Mouse (Mus musculus) lung, postnatal 25 days (tissue): ENCODE measurements around the gene Olfr1018.

ENCODE experiments used
- DNase-seq: peaks from one replicate; pipeline ENCODE4 v3.0.0; 2022; ENCODE audit warnings: low spot score

Olfr1018 gene

DNA sequence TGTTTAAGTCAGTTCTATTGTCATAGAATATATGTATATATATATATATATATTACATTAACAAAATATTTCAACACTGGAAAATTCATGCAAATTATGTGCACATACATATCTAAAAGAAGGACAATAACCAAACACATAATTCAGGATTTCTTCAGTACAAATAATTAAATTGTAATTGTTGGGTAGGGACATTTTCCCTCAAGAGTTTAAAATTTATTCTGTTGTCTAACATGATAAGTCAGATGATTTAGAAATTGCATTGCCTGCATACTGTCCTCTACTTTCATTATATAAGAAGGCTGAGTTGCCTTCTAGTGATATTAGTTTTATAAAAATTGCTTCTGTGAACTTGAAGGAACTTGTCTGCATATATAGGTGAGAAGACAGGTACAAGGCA, at the start of gene Olfr1018:
Gene Olfr1018, plus strand, starts transcription at position 301 of the 400 bp plus-strand sequence.
- no peak for DNase-seq

DNA sequence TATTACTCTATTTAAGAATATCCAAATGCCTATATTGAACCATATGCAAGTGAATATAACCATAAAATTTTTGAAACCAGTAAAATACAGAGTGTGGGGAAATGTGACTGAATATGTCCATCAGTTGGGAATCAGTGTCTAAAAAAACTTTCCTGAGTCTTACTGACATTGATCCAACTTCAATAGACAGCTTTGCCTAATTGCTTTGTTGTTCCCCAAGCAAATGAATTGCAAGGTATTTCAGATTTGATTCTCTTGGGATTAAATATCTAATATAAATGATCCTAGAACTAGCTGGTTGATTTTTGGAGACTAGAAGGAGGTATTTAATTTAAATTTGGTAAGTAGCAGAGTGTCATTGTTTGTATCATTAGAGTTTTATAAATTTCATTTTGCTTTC, 45.9 kb upstream of the Olfr1018 start, which contains the start of gene Olfr1014:
Gene Olfr1014, plus strand, starts transcription at position 301 of the 400 bp plus-strand sequence.
- no peak for DNase-seq

DNA sequence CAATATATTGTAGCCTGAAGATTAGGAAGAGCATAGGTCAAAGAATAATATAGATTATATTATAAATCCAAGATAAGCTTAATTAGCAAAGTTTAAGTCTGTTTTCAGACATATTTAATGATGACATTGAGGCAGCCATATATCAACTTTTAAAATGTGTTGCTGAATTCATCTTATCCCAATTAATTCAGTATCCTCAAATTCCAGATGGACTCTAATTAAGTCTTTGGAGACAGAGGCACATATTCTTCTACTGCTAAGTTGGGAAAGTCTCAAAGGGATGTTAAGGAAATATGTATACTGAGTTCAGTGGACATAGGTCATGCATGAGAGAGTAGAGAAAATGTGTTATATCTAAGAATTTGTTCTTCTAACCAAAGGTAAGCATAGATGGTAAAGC, 36.6 kb upstream of the Olfr1018 start, which contains the start of gene Olfr1015:
Gene Olfr1015, plus strand, starts transcription at position 301 of the 400 bp plus-strand sequence.
- DNase-seq = no peak

DNA sequence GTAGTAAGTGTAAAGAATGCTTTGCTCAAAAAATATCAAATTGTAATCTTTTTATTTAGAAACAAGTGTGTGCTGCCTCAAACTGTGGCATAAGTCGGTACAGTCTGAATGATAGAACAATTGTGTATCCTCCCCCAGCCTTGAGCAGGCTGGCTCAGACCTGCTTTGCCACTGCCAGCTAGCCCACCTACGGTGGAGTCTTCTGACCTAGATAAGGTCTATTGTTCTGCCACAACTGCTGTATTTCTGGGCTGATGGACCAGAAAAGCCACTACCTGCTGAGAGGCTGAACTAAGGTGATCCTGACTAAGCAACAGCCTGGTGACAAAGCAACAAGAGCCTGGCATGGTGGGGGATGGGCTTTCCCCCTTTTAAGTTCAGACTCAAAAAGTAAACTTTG, 25.9 kb upstream of the Olfr1018 start:
- DNase-seq = no peak

DNA sequence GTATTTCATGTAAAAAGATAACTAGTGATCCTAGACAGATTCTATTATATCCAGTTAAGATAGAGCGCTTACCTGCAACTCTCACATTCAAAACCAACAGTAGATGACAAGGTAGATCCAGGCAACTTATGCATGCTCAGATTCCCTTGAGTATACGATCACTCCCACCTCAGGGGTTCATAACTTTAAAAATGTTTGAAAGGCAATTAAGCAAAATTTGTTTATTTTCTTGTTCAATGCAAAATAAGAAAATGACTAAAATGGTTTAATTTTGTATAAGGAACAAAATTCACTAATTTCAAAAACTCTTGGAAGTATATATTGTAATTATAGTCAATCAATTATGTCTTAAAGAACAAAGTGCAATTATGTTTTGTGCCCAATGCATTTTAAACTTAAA, 15.8 kb upstream of the Olfr1018 start, which contains the start of gene Olfr1016:
Gene Olfr1016, minus strand, starts transcription at position 101 of the 400 bp plus-strand sequence.
- DNase-seq = no peak

DNA sequence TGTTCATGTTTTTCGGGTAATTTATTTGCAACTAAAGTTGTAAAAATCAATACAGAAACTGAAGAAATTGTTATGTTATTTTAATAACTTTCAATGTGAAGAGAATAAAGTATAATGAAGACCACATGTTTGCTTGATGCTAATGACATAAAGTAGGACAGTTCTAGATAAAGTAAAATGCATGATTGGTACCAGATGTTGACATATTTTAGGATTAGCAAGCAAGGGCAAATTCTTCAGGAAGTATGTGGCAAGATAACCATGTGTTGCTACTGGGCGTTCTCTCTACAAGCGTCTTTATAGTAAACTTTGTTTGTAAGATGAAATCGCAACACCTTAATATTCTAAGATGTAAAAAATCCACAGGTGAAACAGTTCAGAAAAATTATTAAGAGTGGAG, 13.8 kb upstream of the Olfr1018 start:
- DNase-seq = no peak

DNA sequence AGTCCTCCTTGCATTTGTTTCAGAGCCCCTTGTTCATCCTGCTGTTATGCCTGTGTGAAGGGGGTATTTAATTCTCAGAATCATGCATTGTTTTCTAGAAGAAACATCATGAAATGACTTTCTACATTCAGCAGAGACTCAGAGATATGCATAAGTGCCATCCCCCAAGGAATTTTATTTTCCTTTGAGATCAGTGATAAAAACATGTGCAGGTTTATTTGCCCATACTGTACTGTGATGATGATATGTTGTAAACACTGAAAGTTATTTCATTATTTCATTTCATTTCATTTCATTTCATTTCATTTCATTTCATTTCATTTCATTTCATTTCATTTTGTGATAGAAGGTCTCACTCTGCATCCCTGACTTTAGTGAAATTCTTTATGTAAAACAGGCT, 27.1 kb downstream of the Olfr1018 start, which contains the start of gene Olfr1019:
Gene Olfr1019, minus strand, starts transcription at position 101 of the 400 bp plus-strand sequence.
- no peak for DNase-seq

DNA sequence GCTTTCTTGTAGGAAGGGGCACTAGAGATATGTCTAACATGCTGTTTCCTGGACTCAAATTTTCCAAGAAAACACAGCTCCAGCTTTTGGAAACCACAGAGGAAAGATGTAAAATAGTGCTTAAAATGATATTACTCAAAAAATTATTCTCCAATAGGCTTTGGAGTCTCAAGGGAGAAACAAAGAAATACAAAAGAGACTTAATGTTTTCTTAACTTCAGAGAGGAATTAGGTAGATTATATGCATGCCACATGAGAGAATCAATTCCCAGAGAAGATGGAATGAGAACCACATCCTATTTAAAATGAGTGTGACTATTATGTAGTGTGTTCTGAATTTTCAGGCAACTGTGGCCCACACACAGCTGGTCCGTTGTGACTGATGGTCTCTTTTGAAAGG, 28.5 kb downstream of the Olfr1018 start, which contains the start of gene Olfr1020:
Gene Olfr1020, plus strand, starts transcription at position 301 of the 400 bp plus-strand sequence.
- no peak for DNase-seq

DNA sequence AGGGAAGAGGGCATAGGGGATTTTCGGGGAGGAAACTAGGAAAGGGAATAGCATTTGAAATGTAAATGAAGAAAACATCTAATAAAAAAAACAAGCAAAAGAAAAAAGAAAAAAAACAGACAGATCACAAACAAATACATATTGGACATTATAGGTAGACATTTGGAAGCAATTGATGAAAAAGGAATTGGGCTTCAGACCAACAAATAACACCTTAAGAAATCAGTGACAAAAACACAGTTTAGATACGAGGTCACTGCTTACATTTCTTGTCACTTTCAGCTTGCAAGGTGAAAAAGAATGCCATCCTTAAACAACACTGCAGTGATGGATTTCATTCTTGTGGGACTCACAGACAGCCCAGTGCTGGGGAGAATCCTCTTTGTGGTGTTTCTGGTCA, 50.0 kb downstream of the Olfr1018 start, which contains the start of gene Olfr1022:
Gene Olfr1022, plus strand, starts transcription at position 301 of the 400 bp plus-strand sequence.
- DNase-seq = no peak
